10 mouse cellular contexts compared by ENCODE assay signal in genomic region chr11:99364412-99364811, GRCm38 (mm10). TPM values are rescaled to one million over a fixed set of nuclear protein-coding genes. Genes with fewer than 3 reads are reported as not detected.
DNase-seq lines count a peak whose midpoint lies in the region; ATAC-seq and TF ChIP-seq lines count a peak whose summit lies in the region.
"Had no signal": no experiment of that assay in that cellular context is flagged by ENCODE, and none has a peak within 500 bp of the region (broad histone marks: within the 10 kb centered on the region; RNA-seq: fewer than 3 reads in every experiment).

No protein-coding gene starts in this region.

- intact Hi-C loops in gastrocnemius, adult 2 months (cut with DNase I) = no loop called here

- no peak for ATAC-seq in midbrain, postnatal 0 days (ENCODE audit: low FRiP score)
- no peak for ATAC-seq in erythroblast, adult 5-6 weeks (replicated peaks; ENCODE audit: low FRiP score, poor library complexity, severe bottlenecking)

- H3K9me3 ChIP-seq in midbrain, postnatal 0 days (ENCODE audit: low read length) = no peaks in the 10 kb centered on the region
- H3K9me3 ChIP-seq: hindbrain, embryonic 15.5 days had no signal

- H3K9ac ChIP-seq in midbrain, postnatal 0 days (replicated peaks; ENCODE audit: low read length, poor library complexity, severe bottlenecking) = no peak overlapping the region
- H3K9ac ChIP-seq: hindbrain, embryonic 15.5 days had no signal

- H3K27ac ChIP-seq in gastrocnemius, adult 2 months = no peak overlapping the region
- no peak overlapping the region for H3K27ac ChIP-seq in midbrain, postnatal 0 days (ENCODE audit: low read depth, low read length)
- H3K27ac ChIP-seq: hindbrain, embryonic 15.5 days had no signal

- H3K4me1 ChIP-seq in midbrain, postnatal 0 days (ENCODE audit: insufficient read depth, low read length) = no peaks in the 10 kb centered on the region; the same call in 1 of the 2 replicates
- H3K4me1 ChIP-seq: hindbrain, embryonic 15.5 days had no signal

- H3K4me2 ChIP-seq in midbrain, postnatal 0 days (ENCODE audit: low read depth, low read length, poor library complexity, severe bottlenecking) = no peak overlapping the region
- H3K4me2 ChIP-seq: hindbrain, embryonic 15.5 days had no signal

- no peak overlapping the region for H3K4me3 ChIP-seq in gastrocnemius, adult 2 months
- no peak overlapping the region for H3K4me3 ChIP-seq in midbrain, postnatal 0 days (ENCODE audit: low read depth, low read length)
- H3K4me3 ChIP-seq: hindbrain, embryonic 15.5 days; myocyte had no signal

- WGBS in midbrain, postnatal 0 days = 25% methylated on average over 9 of the region's 9 CpGs

- no peaks in the 10 kb centered on the region for H3K27me3 ChIP-seq in midbrain, postnatal 0 days (ENCODE audit: insufficient read depth, low read length)
- H3K27me3 ChIP-seq: hindbrain, embryonic 15.5 days had no signal

- DNase-seq in gastrocnemius, adult 2 months = no peak
- no peak for DNase-seq in gastrocnemius, postnatal 4 days (ENCODE audit: low spot score in 2 of 2)
- DNase-seq in right cerebral cortex, adult 18-20 months = peak; percentile 52
- DNase-seq in right cerebral cortex, postnatal 14 days = no peak
- DNase-seq in c-Kit-positive CD71-positive TER-119-negative erythroid progenitor cells, embryonic 14.5 days (ENCODE audit: low read depth) = peak; percentile 6
- peak; percentile 45 to 47 for DNase-seq in kidney, postnatal 4 days
- peak; percentile 74 for DNase-seq in midbrain, postnatal 0 days (ENCODE audit: low spot score)

- TF ChIP-seq CTCF in gastrocnemius, adult 2 months (IDR thresholded peaks at IDR 0.05) = peak; percentile 75
- peak; percentile 79 for TF ChIP-seq CTCF in midbrain, postnatal 0 days (IDR thresholded peaks at IDR 0.05)

- no peaks in the 10 kb centered on the region for H3K36me3 ChIP-seq in midbrain, postnatal 0 days (ENCODE audit: insufficient read depth, low read length)
- H3K36me3 ChIP-seq: hindbrain, embryonic 15.5 days had no signal

RNA-seq across cellular contexts. Expression of gene Krt28, which starts 10.3 kb away (rescaled TPM):
- total RNA-seq in gastrocnemius, adult 2 months (2021) = not detected
- not detected for total RNA-seq in gastrocnemius, postnatal 4 days (2021)
- total RNA-seq in midbrain, postnatal 0 days (2014; rRNA removed) = 0.93 TPM in 1 of 2 replicates, not detected in the other
- polyA plus RNA-seq in midbrain, postnatal 0 days (2015; fragmentation: Nextera tagmentation; extraction: Ambion mirVana) = 0.33 and 0.66 TPM in 2 replicates
- total RNA-seq in erythroblast, adult 5-6 weeks (2015; ENCODE audit: low replicate concordance) = not detected in 2 replicates
- not detected in 2 replicates for total RNA-seq in erythroblast, adult 5-6 weeks (2017; ENCODE audit: low replicate concordance)

RNA-seq across cellular contexts. Expression of gene Krt27, which starts 13.5 kb away (rescaled TPM):
- total RNA-seq in gastrocnemius, adult 2 months (2021) = not detected
- total RNA-seq in gastrocnemius, postnatal 4 days (2021) = under 1 TPM in 1 of 2 experiments, not detected in 1; 0.18 TPM
- 1.0 TPM in 1 of 2 replicates, not detected in the other for total RNA-seq in midbrain, postnatal 0 days (2014; rRNA removed)
- polyA plus RNA-seq in midbrain, postnatal 0 days (2015; fragmentation: Nextera tagmentation; extraction: Ambion mirVana) = 0.22 and 0.28 TPM in 2 replicates
- total RNA-seq in erythroblast, adult 5-6 weeks (2015; ENCODE audit: low replicate concordance) = not detected in 2 replicates
- total RNA-seq in erythroblast, adult 5-6 weeks (2017; ENCODE audit: low replicate concordance) = not detected in 2 replicates
- polyA plus RNA-seq: myocyte had no signal

RNA-seq across cellular contexts. Expression of gene Krt10, which starts 24.8 kb away (rescaled TPM):
- total RNA-seq in gastrocnemius, adult 2 months (2021) = 1 to 10 TPM; 3.7 TPM
- total RNA-seq in gastrocnemius, postnatal 4 days (2021) = 1 to 10 TPM; 7.6 to 8.2 TPM
- total RNA-seq in midbrain, postnatal 0 days (2014; rRNA removed) = 6.7 and 18.3 TPM in 2 replicates
- 35.7 and 39.2 TPM in 2 replicates for polyA plus RNA-seq in midbrain, postnatal 0 days (2015; fragmentation: Nextera tagmentation; extraction: Ambion mirVana)
- total RNA-seq in erythroblast, adult 5-6 weeks (2015; ENCODE audit: low replicate concordance) = not detected in 2 replicates
- not detected in 2 replicates for total RNA-seq in erythroblast, adult 5-6 weeks (2017; ENCODE audit: low replicate concordance)

RNA-seq across cellular contexts. Expression of gene Krt26, which starts 26.6 kb away (rescaled TPM):
- not detected for total RNA-seq in gastrocnemius, adult 2 months (2021)
- not detected for total RNA-seq in gastrocnemius, postnatal 4 days (2021)
- 0.11 and 1.2 TPM in 2 replicates for total RNA-seq in midbrain, postnatal 0 days (2014; rRNA removed)
- polyA plus RNA-seq in midbrain, postnatal 0 days (2015; fragmentation: Nextera tagmentation; extraction: Ambion mirVana) = 0.46 and 0.54 TPM in 2 replicates
- not detected in 2 replicates for total RNA-seq in erythroblast, adult 5-6 weeks (2015; ENCODE audit: low replicate concordance)
- not detected in 2 replicates for total RNA-seq in erythroblast, adult 5-6 weeks (2017; ENCODE audit: low replicate concordance)
- polyA plus RNA-seq: myocyte had no signal

RNA-seq across cellular contexts. Expression of gene Krt25, which starts 41.7 kb away (rescaled TPM):
- not detected for total RNA-seq in gastrocnemius, adult 2 months (2021)
- under 1 TPM in 1 of 2 experiments, not detected in 1; 0.21 TPM for total RNA-seq in gastrocnemius, postnatal 4 days (2021)
- total RNA-seq in midbrain, postnatal 0 days (2014; rRNA removed) = 0.11 and 0.19 TPM in 2 replicates
- polyA plus RNA-seq in midbrain, postnatal 0 days (2015; fragmentation: Nextera tagmentation; extraction: Ambion mirVana) = 0.29 and 0.54 TPM in 2 replicates
- total RNA-seq in erythroblast, adult 5-6 weeks (2015; ENCODE audit: low replicate concordance) = not detected in 2 replicates
- not detected in 2 replicates for total RNA-seq in erythroblast, adult 5-6 weeks (2017; ENCODE audit: low replicate concordance)
- polyA plus RNA-seq: myocyte had no signal

Comparison
In these comparisons a context has a peak if more than half of its experiments do, and no peak if none do; other contexts are left out.
1. DNase-seq: peak in right cerebral cortex, adult 18-20 months (single experiment), c-Kit-positive CD71-positive TER-119-negative erythroid progenitor cells, embryonic 14.5 days (single experiment), kidney, postnatal 4 days (2 of 2) and midbrain, postnatal 0 days (single experiment); none in gastrocnemius, adult 2 months (single experiment), gastrocnemius, postnatal 4 days (0 of 2) and right cerebral cortex, postnatal 14 days (single experiment).